Mouse (Mus musculus) embryo, embryonic 9.5 days (tissue): ENCODE measurements around the gene Zfp263.

Experiments used
- DNase-seq: peaks from one replicate; pipeline ENCODE4 v3.0.0-alpha.2; 2017; ENCODE audit errors: extremely low spot score

The Zfp263 gene

DNA sequence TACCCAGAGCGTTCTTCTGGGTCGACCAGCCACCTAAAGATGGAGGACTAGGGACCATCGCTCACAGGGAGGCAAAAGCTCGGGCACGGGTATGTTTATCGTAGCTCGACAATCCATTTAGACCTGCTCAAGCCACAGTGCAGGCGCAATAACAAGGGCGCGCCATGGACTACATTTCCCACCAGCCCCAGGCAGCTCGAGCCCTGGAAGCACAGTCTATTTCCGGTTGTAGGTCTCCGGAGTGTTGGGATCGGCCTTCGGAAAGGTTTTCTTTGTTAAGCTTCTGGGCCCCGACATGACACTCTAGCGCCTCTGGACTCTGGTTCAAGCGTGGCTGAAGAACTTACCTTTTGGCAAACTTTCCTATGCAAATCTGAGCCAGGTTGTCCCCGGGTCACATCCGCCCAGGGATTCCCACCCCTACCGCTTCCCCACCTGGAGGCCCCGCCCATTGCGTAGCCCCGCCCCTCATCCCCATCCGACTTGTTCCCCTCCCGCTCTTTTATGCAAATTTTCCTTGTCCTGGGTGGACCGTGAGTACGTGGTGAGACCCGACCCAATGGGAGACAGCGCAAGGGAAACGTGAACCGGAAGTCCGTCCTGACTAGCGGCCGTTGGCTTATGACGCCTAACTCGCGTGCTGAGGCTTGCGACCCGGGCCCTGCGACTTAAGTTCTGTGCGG lies at the start of gene Zfp263:
Gene Zfp263, plus strand, starts transcription at position 591 of the 683 bp plus-strand sequence.
- peak; percentile 98 for DNase-seq

DNA sequence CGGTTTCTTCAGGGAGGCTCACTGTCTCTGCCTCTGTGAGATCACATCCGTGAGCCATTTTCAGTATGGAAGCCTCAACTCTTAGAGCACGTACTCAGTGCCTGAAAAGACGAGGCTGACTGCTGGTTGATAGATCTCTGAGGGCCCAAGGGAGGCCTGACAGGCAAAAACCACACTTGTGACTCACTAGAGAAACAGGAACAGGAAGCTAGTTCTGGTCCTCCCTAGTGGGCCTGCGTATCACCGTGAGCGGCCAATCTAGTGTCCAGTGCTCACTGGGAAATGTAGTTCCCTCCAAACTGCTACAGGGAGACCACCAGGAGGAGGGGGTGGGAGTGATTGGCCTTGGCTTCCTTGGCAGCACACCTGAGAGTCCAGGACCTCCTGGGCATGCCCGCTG lies 44.6 kb upstream of the Zfp263 start:
- DNase-seq: no peak

DNA sequence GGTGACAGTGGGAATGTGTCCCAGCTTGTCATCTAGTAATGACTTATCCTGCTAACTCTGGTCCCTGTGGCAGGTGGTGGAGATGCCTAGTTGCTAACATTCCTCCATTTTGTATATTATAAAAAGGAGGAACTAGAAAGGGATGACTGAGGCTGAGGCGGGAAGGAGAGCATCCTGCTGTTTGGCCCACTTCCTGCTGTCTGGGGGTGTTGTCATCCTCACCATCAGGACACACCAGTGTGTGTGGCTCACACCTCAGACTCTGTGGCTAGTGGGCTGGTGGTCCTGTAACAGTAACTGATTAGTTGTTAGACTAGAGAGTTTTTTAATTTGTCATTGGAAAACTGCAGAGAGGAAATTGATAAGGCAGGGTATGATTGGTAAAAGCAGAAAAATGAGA lies 43.0 kb upstream of the Zfp263 start:
- DNase-seq: no peak

DNA sequence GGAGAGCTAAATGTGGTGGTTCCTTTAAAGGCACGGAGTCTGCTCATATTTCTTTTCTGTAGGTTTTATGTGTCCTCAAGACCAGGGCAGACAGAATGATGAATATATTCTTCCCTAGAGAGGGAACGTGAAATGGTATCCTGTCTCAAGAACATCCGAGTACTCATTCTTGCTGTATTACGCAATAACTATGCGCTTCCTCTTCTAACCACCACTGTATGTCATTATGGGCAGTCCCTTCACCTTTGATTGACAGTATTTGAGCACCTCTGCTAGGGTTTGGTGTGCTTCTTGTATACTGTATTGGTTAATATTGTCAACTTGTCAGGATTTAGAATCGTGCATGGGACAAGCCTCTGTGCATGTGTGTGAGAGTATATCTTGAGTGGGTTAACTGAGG lies 37.2 kb upstream of the Zfp263 start:
- no peak for DNase-seq

DNA sequence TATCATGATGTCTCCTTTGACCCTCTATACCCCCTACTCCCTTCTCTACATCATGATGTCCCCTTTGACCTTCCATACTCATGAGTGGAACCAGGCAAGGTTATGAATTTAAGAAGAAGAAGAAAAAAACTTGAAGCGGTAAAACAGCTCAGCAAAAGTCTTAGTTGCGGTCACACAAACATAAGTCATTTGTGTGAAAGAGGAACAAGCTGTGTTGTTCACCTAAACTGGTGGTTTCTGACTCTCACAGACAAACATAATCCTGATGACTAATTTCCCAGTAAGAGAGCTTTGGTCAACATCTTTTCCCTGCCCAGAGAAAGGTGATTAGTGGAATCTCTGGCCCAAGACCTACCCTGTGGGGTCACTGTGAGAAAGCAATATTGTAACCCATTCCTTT lies 29.2 kb upstream of the Zfp263 start:
- DNase-seq: no peak

DNA sequence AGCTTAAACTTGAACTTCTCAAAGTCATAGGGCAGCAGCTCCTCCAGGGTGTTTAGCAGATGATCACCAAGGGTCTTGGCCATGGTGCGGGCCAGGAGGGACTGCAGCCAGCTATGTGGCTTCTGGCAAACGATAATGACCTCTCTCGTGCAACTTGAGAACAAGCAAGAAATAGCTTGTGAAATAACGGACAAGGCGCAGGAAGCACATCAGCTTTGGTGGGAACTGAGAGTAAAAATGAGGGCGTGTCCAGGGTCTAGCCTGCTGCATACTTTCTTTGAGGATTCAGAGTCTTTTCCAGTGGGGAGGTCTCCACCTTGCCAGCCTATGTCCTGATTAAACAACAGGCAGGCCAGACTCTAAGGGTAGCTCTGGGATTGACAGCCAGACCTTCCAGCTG lies 25.9 kb upstream of the Zfp263 start, which contains the start of gene Mefv:
Gene Mefv, minus strand, starts transcription at position 118 of the 400 bp plus-strand sequence.
- no peak for DNase-seq

DNA sequence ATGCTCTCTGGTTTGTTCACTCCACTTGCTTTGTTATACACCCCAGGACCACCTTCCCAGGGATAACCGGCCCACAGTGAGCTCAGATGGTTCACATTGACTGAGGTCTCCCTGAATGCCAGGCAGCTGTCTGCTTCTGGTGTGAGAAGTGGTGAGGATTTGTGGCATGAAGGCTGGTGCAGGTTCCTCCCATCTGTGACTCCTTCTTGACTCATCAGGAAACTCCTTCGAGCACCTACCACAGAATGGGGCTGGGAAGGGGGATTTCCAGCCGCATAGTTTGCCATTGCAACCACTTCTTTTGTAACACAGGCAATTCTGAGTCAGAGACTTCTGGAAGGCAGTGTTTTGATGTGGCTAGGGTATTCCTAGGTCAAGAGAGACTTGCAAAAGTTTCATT lies 20.7 kb upstream of the Zfp263 start:
- DNase-seq: no peak

DNA sequence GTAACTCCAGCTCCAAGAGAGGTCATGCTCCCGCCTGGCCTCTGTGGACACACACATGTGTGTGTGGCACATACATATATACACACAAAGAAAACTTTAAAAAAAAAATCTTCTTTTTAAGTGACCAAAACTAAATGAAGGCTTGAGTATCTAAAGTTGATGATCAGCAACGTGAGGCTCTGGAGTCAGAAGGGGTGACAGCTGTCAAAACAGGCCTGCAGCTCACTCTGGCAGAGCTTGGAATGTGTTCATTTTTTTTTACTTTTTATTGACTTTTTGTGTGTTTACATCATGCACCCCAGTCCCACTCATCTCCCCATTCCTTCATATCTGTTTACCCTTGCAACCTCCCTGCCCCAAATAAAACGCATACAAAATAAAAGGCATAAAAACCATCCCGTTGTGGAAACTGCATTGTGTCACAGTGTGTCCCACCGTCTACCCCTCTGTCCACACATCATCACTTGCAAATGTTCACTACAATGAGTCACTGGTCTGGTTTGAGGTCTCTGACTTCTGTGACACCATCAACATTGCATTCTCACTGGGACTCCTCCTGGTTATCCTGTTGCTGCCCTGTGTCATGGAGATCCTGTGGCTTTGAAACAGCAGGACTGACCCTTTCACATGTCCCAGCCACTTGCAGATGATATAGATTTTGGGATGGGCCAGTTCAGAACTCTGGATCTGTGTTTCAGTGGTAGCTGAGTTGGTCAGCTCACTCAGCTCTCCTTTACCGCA lies 15.7 kb upstream of the Zfp263 start:
- no peak for DNase-seq

DNA sequence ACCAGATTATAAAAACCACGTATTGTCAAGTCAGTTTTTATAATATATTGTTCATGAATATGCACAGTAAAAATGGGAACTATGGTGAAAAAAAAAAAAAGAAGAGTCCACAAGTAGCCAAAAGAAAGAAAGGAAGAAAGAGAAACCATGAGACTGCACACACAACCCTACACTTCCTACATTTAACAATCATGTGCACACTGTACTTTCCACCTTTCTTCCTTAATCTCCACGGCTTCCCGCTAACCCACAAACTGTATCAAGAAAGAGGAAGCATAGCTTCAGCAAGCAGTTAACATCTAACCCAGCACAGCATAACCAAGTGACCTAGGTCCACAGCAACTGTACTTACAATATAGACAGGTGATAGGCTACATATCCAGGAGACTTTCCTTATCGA lies 11.3 kb upstream of the Zfp263 start:
- no peak for DNase-seq

DNA sequence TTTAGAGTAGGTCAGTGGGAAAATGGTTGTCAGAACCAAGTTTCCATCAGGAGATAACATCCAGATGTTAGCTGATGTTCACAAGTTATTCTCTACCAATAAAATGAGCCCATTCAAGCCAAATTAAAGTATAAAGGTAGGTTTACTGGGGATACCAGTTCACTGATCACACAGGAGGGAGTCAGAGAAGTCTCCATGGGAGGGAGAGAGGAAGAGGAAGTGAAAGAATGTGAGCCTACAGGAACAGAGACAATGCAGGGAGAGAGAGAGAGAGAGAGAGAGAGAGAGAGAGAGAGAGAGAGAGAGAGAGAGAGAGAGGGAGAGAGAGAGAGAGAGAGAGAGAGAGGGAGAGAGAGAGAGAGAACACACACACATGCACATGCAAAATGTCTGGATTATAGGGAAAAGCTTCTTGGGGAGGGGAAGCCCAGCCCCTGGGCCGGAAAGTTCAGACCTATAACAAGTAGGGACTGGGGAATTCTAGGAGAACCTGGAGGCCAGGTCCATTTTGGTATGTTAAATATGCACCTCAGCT lies 10.6 kb upstream of the Zfp263 start:
- no peak for DNase-seq

DNA sequence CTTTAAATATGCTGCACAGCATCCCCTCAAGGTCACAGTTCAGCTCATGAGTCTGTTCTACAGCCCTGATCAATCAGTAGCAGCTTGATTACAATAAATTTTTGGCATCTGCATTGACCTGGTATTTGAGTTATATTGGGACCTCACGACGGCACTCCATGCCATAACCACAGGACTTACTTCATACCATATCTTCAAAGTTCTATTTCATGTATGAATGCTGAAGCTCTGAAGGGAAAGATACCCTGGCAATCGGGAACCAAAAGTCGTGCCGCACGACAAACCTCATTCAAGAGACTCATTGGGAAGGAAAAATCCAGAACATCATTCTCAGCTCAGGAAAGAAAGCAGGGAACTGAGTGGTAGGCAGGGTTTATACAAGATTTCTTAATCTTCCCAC lies 1.4 kb upstream of the Zfp263 start:
- no peak for DNase-seq

DNA sequence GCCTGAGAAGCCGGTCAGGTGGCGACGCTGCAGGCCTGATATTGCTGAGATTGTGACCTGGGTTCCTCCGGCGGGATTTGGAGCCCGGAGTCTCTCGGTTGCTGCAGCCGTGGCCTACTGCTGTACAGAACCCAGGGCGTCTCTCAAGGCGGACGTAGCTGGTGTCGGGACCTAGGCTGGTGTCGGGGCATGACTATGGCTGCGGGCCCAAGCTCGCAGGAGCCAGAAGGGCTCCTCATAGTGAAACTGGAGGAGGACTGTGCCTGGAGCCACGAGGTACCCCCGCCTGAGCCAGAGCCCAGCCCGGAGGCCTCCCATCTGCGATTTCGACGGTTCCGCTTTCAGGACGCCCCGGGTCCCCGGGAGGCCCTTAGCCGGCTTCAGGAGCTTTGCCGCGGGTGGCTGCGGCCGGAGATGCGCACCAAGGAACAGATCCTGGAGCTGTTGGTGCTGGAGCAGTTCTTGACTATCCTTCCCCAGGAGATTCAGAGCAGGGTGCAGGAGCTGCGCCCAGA lies 350 bp downstream of the Zfp263 start:
- no peak for DNase-seq

DNA sequence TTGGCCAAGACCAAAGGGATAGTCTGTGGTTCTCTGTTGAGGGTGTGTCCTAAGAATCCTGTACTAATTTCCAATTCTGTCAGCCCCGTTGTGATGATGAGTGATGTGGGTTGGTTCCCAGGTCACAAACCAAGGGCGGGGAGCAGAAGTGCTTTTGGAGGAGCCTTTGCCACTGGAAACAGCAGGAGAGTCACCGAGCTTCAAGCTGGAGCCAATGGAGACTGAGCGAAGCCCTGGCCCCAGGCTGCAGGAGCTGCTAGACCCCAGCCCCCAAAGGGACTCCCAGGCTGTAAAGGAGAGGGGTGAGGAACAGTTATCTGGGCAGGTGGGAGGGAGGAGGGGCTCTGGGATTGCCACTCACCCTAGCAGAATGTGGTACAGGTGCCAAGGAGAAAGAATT lies 1.8 kb downstream of the Zfp263 start:
- DNase-seq: no peak

DNA sequence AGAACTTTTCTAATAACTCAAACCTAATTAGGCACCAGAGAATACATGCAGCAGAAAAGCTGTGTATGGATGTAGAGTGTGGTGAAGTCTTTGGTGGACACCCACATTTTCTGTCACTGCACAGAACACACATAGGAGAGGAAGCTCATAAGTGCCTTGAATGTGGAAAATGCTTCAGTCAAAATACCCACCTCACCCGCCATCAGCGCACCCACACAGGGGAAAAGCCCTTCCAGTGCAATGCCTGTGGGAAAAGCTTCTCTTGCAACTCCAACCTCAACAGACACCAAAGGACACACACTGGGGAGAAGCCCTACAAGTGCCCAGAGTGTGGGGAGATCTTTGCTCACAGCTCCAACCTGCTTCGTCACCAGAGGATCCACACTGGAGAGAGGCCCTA lies 5.1 kb downstream of the Zfp263 start:
- no peak for DNase-seq

DNA sequence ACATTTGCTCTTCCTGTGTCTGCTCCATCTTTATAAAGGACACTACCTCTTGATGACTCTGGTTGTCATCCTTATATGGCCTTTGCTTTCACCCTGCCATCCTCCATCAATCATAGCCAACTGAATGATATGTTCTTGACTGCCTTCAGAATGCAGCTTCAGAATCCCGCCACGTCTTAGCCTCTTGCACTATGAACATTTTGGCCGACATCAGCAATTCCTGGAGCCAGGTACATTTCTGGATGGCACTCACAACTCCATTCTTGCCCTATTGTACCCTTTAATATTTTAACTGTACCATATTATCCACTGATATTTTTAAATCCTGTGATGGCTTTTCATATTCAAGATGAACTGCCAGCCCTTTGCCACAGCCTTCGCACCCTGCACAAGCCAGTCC lies 27.7 kb downstream of the Zfp263 start:
- DNase-seq: no peak

DNA sequence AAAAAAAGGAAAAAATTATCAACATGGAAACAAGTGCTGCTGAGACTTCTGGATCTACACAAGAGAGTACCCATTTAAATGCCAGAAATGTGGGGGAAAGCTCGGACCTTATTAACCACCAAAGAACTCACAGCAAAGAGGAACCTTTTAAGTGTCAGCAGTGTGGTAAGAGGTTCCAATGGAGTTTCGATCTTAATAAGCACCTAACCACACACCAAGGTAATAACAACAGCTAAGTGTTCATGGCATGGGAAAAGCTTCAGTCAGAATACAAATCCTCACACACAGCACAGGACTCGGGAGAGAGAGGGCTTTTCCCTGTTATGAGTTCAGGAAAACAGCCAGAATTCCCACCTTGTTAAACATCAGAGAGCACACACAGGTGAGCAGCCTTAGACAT lies 32.5 kb downstream of the Zfp263 start:
- no peak for DNase-seq

DNA sequence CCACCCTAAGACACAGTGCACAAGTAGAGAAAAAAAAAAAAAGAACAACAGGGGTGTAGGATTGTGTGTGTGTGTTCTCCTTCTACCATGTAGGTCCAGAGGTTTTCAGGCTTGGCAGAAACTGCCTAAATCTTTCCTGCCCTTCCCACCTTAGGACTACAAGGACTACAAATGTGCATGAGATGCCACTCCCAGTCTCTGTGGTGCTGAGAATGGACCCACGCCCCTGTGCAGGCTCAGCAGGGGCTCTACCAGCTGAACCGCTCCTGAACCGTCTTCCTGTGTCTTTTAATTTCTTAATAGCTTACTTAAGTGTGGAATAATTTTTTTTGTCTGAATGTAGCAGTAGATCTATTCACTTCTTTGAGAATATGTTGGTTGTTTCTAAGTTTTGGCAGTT lies 34.1 kb downstream of the Zfp263 start:
- DNase-seq: no peak

DNA sequence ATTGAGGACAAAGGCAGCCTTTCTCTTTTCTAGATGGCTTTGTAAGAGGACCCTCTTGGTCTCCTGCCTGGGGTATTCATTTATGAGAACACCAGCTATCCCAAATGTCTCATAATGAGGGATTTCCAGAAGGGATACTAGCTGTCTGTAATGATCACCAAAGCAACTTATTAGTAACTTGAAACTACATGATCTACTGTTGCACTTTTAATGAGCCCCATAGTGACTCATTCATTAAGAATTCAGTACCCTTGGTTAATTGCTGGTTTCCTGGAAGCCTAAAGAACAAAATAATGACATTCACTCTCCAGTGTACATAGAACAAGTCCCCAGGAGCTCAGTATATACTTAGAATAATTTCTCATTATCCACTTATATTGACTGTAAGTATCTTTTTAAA lies 37.3 kb downstream of the Zfp263 start:
- no peak for DNase-seq

DNA sequence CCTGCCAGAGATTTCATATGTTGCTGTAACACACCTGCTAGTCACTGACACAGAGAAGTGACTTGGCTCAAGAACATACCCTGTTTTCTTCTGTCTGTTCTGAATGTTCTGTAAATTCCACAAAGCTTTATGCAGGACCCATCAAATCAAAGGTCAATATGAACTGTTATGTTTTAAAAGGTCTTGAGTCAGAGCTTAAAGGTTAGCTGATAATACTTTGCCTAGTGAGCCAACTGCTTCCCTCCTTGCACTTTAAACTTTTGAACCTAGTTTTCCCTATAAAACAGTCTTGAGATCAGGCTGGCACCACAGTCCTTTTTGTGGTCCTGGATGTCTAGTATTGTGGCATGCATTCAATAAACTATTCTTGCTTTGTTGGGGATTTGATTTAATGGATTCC lies 44.5 kb downstream of the Zfp263 start:
- DNase-seq: no peak
